Mouse (Mus musculus) lung, postnatal 0 days (tissue): Measurements from ENCODE around the gene Spint2. TPM values are rescaled to one million over a fixed set of nuclear protein-coding genes. Genes with fewer than 3 reads are reported as not detected.

Experiments used
- ATAC-seq: fragments of 200-750 bp; cut with Nextera tagmentation; 2 replicates; pipeline ENCODE4 v1.8.0; 2017; ENCODE audit warnings: moderate library complexity
- DNase-seq: peaks from one replicate; pipeline ENCODE4 v3.0.0-alpha.2; 2016; ENCODE audit warnings: low spot score
- H3K27ac ChIP-seq: fragments of 300-500 bp; sonication (generic); 2 replicates; pipeline ENCODE4 v1.5.1; 2014; ENCODE audit warnings: antibody characterized with exemption, mild to moderate bottlenecking, low read length, mixed read lengths
- H3K27me3 ChIP-seq: fragments of 300-500 bp; sonication (generic); replicated peaks from 2 replicates; pipeline ENCODE4 v1.6.1; 2014; ENCODE audit warnings: low read length, mixed read lengths; ENCODE audit not compliant: insufficient read depth
- H3K36me3 ChIP-seq: fragments of 300-500 bp; sonication (generic); 2 replicates; pipeline ENCODE4 v1.6.1; 2014; ENCODE audit warnings: low read length, mixed read lengths; ENCODE audit not compliant: insufficient read depth
- H3K4me1 ChIP-seq: fragments of 300-500 bp; sonication (generic); 2 replicates; pipeline ENCODE4 v1.6.1; 2014; ENCODE audit warnings: antibody characterized with exemption, low read depth, low read length, mixed read lengths; ENCODE audit not compliant: insufficient read depth
- H3K4me2 ChIP-seq: fragments of 300-500 bp; sonication (generic); replicated peaks from 2 replicates; pipeline ENCODE4 v1.6.1; 2014; ENCODE audit warnings: low read depth, mild to moderate bottlenecking, low read length, moderate library complexity, mixed read lengths
- H3K4me3 ChIP-seq: fragments of 300-500 bp; sonication (generic); 2 replicates; pipeline ENCODE4 v1.5.1; 2014; ENCODE audit warnings: low read depth, low read length
- H3K9ac ChIP-seq: fragments of 300-500 bp; sonication (generic); replicated peaks from 2 replicates; pipeline ENCODE4 v1.6.1; 2014; ENCODE audit warnings: low read depth, mild to moderate bottlenecking
- H3K9me3 ChIP-seq: fragments of 300-500 bp; sonication (generic); 2 replicates; pipeline ENCODE4 v1.6.1; 2016; ENCODE audit warnings: low read length, mixed read lengths
- CTCF ChIP-seq: IDR thresholded peaks from 2 replicates; pipeline ENCODE4 v1.5.1; 2016; ENCODE audit warnings: antibody characterized with exemption, mild to moderate bottlenecking
- EP300 ChIP-seq: IDR thresholded peaks from 2 replicates; pipeline ENCODE4 v1.6.1; 2016; ENCODE audit warnings: antibody characterized with exemption, mild to moderate bottlenecking, control low read depth
- whole genome bisulfite sequencing: fragments of 180-500 bp; shearing (Covaris S2); extraction: QIAGEN DNeasy Blood & Tissue Kit; methylation state at CpG from one replicate; pipeline ENCODE4 v1.1.7; 2014; 5-methylcytosine and 5-hydroxymethylcytosine counted together
- polyA plus RNA-seq: library from polyadenylated mRNA; unstranded; fragments of >200 nt; fragmentation: Nextera tagmentation; extraction: Ambion mirVana; gene quantifications from 2 replicates; pipeline ENCODE4 v1.2.1, GENCODE M21; 2015

The Spint2 gene
- 429 and 453 TPM in 2 replicates for polyA plus RNA-seq

- Histone ChIP-seq H3K4me1 (peaks cover 5% of the 10 kb centered on the region; the same call in 1 of the 2 replicates), H3K4me2 (peak within 1 kb of the TSS; percentile 87), H3K27ac (peak within 1 kb of the TSS; percentile 97), H3K4me3 (peak within 1 kb of the TSS; percentile 59), H3K9me3 (no peaks in the 10 kb centered on the region), H3K9ac (peak within 1 kb of the TSS; percentile 68), H3K36me3 (no peaks in the 10 kb centered on the region), H3K27me3 (no peaks in the 10 kb centered on the region)
- under 1% methylated on average over 60 of the region's 80 CpGs for WGBS
- peak; percentile 93 for ATAC-seq
- DNase-seq = peak; percentile 89
- TF ChIP-seq CTCF = peak; percentile 50
- TF ChIP-seq EP300 = no peak
Measured at GRCm38 (mm10) chr7:29281201-29282073, at the start of gene Spint2. Spint2 (minus strand) TSS chr7:29281912.

GRCm38 (mm10) chr7:29328984-29329383 lies 47.3 kb upstream of the Spint2 start:
- Histone ChIP-seq H3K36me3 (peaks cover 25% of the 10 kb centered on the region), H3K4me1 (no peaks in the 10 kb centered on the region), H3K27me3 (no peaks in the 10 kb centered on the region), H3K4me2 (no peak overlapping the region), H3K9ac (no peak overlapping the region), H3K9me3 (no peaks in the 10 kb centered on the region), H3K4me3 (no peak overlapping the region), H3K27ac (no peak overlapping the region)
- ATAC-seq = no peak
- DNase-seq = no peak
- WGBS = 94% methylated on average over 16 of the region's 16 CpGs
- TF ChIP-seq EP300 (no peak), CTCF (no peak)

- TF ChIP-seq CTCF (no peak), EP300 (no peak)
- Histone ChIP-seq H3K36me3 (peaks cover 35% of the 10 kb centered on the region), H3K4me3 (no peak overlapping the region), H3K4me2 (no peak overlapping the region), H3K9me3 (no peaks in the 10 kb centered on the region), H3K9ac (no peak overlapping the region), H3K27me3 (no peaks in the 10 kb centered on the region), H3K4me1 (no peaks in the 10 kb centered on the region), H3K27ac (no peak overlapping the region)
- DNase-seq = no peak
- no peak for ATAC-seq
- WGBS = 72% methylated on average over 6 of the region's 6 CpGs
Measured at GRCm38 (mm10) chr7:29327087-29327486, 45.4 kb upstream of the Spint2 start.

GRCm38 (mm10) chr7:29319337-29320307 lies 37.9 kb upstream of the Spint2 start:
- peak overlapping the region; percentile 40 for H3K4me2 ChIP-seq
- peaks cover 12% of the 10 kb centered on the region; the same call in 1 of the 2 replicates for H3K4me1 ChIP-seq
- no peaks in the 10 kb centered on the region for H3K27me3 ChIP-seq
- 0 out of 2 replicates have a peak overlapping the region, but pooled peaks have one; percentile 20 for H3K27ac ChIP-seq
- H3K9me3 ChIP-seq = no peaks in the 10 kb centered on the region
- no peak overlapping the region; the same call in 1 of the 2 replicates for H3K9ac ChIP-seq
- H3K36me3 ChIP-seq = peaks cover 16% of the 10 kb centered on the region
- peak; percentile 44 for DNase-seq
- H3K4me3 ChIP-seq = peak overlapping the region; percentile 17; the same call in 1 of the 2 replicates
- ATAC-seq = no peak
- no peak for TF ChIP-seq EP300
- peak; percentile 47 for TF ChIP-seq CTCF
- WGBS = 16% methylated on average over 19 of the region's 19 CpGs

- Histone ChIP-seq H3K4me3 (peak overlapping the region; percentile 17; the same call in 1 of the 2 replicates), H3K9ac (no peak overlapping the region), H3K4me2 (peak overlapping the region; percentile 40; the same call in 1 of the 2 replicates), H3K4me1 (peaks cover 12% of the 10 kb centered on the region; the same call in 1 of the 2 replicates), H3K27me3 (no peaks in the 10 kb centered on the region), H3K9me3 (no peaks in the 10 kb centered on the region), H3K36me3 (0 out of 2 replicates have a peak, but pooled peaks cover 6% of the 10 kb centered on the region), H3K27ac (peak overlapping the region; percentile 32; the same call in 1 of the 2 replicates)
- TF ChIP-seq CTCF (no peak), EP300 (peak; percentile 81)
- DNase-seq (peak; percentile 81), ATAC-seq (peak; percentile 69)
- WGBS = 9% methylated on average over 18 of the region's 18 CpGs
Measured at GRCm38 (mm10) chr7:29318115-29318911, 36.6 kb upstream of the Spint2 start.
